Mouse (Mus musculus) G1E-ER4 (cell line): ENCODE results near the gene Sh2d5. TPM values are rescaled to one million over a fixed set of nuclear protein-coding genes. Genes with fewer than 3 reads are reported as not detected.

ENCODE experiments used
- GATA1 ChIP-seq: IDR thresholded peaks from one replicate; pipeline ENCODE4 v1.8.0; 2012; ENCODE audit warnings: low read length, inconsistent platforms
- polyA plus RNA-seq: library from polyadenylated mRNA; stranded (reverse); fragments of >175 nt; gene quantifications from 2 replicates; pipeline ENCODE4 v1.2.3, GENCODE M21; 2012

Sh2d5 gene
- 1.1 and 1.3 TPM in 2 replicates for polyA plus RNA-seq

DNA sequence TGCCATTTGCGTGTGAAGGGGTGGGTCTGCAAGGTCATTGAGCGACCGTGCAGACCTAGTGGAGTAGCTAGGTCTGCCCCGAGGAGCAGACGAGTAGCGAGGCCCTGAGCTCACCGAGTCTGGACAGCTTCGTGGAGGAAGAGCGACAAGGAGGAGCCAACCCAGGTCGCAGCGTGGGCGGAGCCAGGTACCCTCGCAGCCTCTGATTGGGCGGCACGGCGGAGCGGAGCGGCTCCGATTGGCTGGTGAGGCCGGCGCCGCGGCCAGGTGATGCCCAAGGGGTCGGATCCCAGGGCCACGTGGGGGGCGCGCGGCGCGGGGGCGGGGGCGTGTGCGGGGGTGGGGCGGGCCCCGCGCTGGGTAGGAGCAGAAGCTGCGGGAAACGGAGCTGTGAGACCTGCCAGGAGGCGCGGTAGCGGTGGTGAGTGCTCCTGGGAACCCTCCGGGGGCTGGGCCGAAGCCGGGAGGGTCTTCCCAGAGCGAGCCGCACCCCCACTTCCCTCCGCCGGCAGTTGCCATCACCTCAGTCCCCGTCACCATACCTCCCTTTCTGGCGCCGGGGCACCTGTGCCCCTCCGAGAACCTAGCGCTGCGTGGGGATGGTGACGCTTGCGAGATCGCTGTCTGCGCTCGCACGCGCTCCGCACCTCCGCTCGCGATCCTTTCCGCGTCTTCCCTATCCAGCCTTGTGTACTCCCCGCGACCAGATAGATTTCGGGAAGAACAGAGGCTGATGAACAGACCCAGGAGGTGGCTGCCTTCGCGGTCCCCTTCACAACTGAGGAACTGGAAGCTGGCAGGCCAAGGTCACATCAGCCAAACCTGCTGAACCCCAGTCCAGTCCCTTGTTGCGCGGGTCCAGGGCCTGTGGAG, at the start of gene Sh2d5, which contains the start of gene Kif17:
TSS of gene Sh2d5 (plus strand) at position 316 of the 873 bp plus-strand sequence.
TSS of gene Kif17 (plus strand) at position 348 of the 873 bp plus-strand sequence.
- no peak for TF ChIP-seq GATA1

DNA sequence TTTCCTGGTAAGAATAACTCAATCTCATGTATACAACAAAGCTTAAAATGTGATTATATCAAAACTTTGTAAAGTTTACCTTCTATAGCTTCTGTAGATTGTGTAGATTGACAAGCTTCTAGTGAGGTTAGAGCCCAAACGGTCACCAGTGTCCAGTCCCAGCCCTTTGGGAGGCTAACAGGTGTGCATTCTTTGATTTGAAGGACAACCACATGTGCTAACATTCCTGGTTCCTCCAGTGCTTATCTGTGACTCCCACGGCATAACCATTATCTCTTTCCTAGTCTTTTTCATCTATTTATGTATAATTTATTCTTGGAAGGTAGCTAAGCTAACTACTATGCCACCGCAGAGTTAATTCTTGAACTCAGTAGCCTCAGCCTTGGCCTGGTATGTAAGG, 49.4 kb upstream of the Sh2d5 start:
- no peak for TF ChIP-seq GATA1

DNA sequence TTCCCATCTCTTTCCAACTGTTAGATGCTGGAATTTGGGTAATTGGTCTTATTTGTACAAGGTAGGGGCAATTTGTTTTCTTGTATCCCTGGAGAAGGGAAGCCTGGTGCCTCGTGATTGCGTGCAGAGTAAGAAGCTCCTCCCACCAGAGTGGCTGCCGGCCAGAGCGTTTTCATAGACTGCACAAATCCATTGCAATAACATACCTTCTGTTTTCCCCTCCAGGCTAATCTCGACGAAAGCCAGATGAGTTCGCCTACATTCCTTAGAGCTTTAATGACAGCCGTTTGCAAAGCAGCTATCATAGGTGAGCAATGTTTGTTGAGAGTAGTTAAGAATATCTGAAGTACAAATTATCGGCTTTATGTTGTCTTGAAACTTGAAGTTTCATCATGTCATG, 48.5 kb upstream of the Sh2d5 start:
- no peak for TF ChIP-seq GATA1

DNA sequence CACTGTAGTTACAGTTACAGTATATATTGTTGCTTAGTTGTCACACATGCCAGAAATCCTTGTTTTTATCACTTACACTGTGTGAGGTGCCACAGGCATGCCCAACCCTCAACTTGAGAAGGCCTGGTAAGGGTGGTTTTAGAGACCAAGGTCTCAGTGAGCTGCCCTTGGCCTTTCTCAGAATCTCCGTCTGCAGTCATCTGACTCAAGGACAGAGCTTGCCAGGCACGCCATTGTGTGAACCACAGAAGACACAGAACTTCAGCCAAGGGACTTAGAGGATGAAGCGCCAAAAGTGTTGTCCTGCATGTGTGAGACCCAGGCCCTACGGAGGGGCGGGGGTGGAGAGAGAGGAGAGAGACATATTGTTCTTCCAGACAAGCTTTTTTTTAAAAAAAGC, 40.1 kb upstream of the Sh2d5 start:
- TF ChIP-seq GATA1: no peak

DNA sequence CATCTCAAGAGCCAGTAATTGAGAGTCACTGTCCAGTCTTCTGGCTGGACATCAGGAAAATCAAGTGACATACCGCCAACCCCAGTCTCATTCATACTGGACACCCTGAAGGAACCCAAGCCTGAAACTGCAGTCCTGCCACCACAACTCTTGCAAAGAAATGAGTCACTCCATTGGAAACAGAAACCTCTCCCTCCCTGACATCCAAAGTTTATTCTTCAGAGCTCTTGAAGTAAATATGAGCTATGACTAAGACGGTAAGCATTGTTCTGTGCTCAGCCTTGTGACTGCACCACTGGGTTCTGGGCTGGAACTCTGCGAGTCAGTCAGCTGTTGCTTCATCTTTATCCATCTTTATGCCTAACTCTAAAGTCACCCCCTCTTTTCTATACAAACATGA, 36.3 kb upstream of the Sh2d5 start:
- no peak for TF ChIP-seq GATA1

DNA sequence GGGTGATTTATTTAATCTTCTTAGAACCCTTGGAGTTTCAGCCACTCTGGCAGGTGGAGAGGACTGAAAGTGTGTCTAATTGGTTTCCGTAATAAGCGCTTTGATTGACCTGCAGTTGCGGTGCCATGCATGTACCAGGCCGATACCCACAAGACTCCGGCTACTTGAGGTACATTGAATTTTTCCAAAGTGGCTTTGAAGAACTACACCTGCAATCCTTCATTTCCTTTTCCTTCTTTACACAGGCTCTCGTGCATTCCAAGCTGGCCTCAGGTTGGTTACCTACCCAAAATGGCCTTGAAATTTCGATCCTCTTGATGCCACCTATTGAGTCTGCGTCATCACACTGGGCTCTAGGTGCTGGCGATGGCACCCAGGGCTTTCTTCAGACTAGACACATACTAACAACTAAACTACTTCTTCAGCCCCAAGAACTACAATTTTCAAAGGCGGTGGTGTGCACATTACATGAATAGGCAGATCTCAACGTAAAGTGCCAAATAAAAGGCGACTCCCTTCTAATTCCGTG, 34.5 kb upstream of the Sh2d5 start:
- TF ChIP-seq GATA1: no peak

DNA sequence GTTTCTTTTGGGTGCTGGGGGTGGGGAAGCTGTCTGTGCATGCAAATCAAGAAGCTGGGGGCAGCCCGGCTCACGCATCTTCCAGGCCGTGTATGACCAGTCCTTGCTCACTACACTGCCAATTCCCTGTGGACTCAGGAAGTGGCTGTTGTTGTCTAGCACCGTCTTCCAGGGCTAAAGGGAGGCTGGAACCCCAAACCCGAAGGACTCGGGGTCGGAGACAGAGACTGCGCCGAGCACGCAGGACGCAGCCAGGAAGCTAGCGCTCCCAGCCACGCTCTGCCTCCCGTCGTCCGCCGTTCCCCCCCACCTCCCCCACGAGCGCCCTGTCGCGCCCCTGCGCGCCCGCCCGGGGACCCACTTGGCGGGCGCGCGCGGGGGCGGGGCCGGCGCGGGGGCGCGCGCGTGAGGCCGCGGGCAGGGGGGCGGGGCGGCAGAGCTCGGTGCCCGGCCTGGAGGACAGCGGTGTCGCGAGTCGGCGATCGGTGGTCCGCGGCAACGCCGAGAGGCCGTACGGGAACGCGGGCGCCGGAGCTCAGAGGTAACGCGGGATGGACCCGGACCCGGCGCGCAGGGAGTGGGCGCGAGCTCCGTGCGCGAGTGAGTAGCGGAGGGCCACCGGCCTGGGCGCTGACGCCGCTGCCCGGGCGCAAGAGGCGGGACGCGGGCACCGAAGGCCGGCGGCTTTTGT, 33.9 kb upstream of the Sh2d5 start, which contains the start of gene Hp1bp3:
TSS of gene Hp1bp3 (plus strand) at position 97 of the 691 bp plus-strand sequence.
- no peak for TF ChIP-seq GATA1

DNA sequence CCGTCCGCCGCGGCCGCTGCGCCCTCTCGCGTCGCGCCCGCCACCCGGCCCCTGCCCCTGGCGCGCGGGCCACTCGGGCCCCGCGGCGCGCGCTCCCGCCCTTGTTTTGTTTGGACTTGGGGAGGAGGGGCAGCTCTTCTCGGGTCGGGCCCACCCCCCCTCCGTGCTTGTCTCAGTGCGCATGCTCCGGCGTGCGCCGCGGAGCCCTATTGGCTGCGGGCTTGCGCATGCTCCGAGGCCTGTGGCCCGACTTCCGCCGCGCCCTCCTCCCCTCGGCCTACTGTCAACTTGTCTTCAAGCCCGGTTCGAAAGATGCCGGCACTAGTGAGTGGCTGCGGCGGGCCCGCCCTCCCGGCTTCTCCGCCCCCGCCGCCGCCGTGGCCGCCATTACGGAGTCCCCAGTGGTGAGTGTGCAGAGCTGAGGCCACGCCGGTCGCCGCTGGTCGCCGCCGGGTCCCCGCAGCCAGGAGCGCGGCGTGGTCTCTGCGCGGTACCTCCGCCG, 33.3 kb upstream of the Sh2d5 start:
- no peak for TF ChIP-seq GATA1

DNA sequence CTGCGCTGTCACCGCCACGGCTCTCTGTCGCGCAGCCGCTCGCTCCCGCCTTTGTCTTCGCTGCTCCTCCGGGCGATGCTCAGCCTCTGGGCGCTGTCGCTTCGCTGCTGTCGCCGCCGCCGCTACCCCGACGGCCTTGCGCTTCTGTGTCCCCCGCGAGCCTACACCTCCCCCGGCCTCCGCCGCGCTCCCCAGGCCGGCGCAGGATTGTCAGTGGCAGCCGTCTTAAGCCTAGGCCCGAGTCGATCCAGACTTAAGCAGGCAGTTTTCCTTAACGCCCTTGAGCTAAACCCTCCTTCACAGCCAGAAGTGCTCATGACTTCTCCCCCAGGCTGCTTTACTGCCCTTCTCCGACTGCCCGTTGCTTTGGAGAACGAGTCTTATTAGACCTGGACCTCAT, 32.8 kb upstream of the Sh2d5 start:
- TF ChIP-seq GATA1: no peak

DNA sequence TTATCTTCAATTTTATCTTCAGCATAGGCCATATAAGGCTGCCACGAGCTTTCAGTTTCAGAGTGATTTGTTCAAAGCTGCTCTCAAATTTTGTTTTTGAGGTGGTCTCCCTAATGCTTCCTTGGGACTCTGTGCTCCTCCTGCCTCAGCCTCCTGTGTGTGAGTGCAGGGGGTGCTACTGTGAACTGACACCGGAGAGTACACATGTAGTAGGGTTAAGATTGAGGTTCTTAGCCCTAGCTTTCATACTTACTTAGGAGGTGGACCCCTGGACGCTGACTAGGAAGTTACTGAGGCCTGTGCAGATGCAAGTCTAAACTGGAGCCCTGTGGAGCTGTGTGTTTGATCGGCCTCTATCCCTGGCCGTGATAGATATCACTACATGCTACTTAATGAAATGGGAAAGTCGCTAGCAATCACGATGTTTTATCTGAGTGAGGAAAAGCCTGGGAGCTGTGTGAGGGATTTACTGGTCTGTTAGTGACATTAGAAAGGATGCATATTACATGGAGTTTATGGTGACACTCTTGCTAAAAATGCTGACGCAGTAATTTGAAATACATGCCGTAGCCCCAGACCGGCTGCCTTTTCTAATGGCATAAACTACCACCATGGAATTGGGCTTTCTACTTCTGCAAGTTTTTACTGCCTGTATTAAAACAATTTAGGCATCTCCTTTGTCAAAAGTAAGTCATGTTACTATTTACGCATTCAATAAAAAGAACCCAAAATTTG, 32.1 kb upstream of the Sh2d5 start:
- no peak for TF ChIP-seq GATA1

DNA sequence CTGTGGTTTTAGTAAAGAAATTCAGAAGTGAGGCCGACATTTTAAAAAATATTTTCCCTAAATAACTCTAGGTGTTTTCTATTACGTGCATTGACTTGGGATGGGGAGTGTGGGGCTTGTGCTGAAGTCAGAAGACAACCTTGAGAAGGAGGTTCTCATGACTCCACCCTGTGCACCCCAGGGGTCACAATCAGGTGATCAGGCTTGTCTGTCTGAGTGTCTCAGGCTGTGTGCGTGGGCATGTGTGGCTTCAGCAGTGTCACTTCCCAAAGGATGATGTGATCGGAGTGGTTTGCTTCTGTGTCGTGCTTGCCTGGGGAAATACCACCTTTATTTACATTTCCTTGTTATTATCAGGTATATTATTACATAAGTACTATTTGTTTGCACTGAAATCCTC, 30.9 kb upstream of the Sh2d5 start:
- TF ChIP-seq GATA1: no peak

DNA sequence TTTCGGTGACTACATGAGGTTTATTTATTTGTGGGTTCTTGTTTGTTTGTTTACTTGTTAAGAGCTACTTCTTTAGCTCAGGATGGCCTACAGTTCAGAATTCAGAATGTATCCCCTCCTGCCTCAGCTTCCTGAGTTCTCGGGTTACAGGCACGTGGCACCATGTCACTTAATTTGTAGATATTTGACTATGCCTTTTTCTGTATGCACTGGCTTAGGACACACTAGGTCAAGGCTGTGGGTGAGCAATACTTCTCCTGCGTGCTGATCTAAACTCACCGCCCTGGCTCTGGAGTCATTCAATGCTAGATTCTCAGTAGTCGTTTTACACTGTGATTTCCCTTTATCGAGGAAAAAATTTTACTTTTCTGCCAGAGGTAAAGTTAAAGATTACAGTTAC, 29.4 kb upstream of the Sh2d5 start:
- no peak for TF ChIP-seq GATA1

DNA sequence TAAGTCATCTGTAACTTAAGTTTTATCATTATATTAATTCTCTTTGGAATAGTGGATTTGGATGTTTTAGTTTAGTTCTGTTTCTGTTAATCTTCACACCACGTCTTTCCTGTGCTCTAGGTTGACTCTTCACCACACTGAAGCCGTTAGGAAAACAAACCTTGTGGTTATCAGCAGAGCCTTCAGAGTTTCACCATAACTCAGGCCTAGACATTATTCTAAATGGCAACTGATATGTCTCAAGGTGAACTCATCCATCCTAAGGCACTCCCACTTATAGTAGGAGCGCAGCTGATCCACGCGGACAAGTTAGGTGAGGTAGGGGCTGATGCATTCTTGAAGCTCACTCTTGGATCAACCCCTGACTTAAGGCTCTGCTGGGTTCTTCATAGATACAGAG, 28.8 kb upstream of the Sh2d5 start:
- no peak for TF ChIP-seq GATA1

DNA sequence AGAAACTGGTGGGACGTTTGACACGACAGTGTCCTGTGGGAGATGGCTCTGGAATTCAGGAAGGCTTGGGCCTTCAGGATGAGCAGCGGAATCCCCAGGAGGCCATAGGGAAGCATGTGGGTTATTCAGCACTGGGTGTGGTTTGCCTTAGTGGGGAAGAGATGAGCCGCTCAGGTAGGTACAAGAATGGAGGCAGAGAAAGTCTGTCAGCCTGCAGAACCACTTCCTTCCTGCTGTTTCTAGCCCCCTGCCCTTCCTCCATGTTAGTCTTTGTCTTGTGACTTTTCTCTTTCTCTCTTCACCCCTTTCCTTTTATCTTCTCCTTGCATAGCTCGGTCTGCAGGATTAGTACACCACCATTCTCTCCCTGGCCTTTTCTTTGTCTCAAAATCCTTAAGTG, 27.8 kb upstream of the Sh2d5 start:
- no peak for TF ChIP-seq GATA1

DNA sequence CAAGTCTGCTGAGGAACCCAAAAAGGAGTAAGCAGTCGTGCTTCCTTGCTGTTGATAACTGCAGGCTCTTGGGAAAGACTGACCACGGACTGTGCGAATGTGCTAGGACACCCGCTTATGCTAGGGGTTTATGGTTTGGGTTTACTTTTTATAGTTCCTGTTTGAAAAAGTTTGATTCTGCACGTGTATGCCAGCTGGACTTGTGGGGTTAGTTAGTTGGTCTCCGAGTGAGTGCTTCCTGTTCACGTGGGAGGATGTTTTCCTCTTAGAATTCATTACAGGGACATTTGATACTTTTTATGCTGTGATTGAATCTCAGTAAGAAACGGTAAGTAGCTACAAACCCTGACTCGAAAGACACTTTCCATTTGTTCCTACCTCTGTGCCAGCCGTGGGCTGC, 26.6 kb upstream of the Sh2d5 start:
- no peak for TF ChIP-seq GATA1
